Mouse (Mus musculus) embryonic facial prominence, embryonic 13.5 days (tissue): ENCODE measurements around the gene Tnk1. TPM values are rescaled to one million over a fixed set of nuclear protein-coding genes. Genes with fewer than 3 reads are reported as not detected.

Experiments
- ATAC-seq: fragments of 200-750 bp; cut with Nextera tagmentation; 2 replicates; pipeline ENCODE4 v1.8.0; 2017; ENCODE audit warnings: low read depth; ENCODE audit not compliant: insufficient number of reproducible peaks, insufficient read depth, low FRiP score, low TSS enrichment
- H3K27ac ChIP-seq: fragments of 300-500 bp; sonication (generic); 2 replicates; pipeline ENCODE4 v1.5.1; 2015; ENCODE audit warnings: moderate library complexity, mild to moderate bottlenecking, inconsistent platforms
- H3K27me3 ChIP-seq: fragments of 300-500 bp; sonication (generic); 2 replicates; pipeline ENCODE4 v1.6.1; 2015; ENCODE audit warnings: mild to moderate bottlenecking, inconsistent platforms
- H3K36me3 ChIP-seq: fragments of 300-500 bp; sonication (generic); 2 replicates; pipeline ENCODE4 v1.6.1; 2015; ENCODE audit warnings: mild to moderate bottlenecking, inconsistent platforms
- H3K4me1 ChIP-seq: fragments of 300-500 bp; sonication (generic); 2 replicates; pipeline ENCODE4 v1.6.1; 2015; ENCODE audit warnings: inconsistent platforms
- H3K4me2 ChIP-seq: fragments of 300-500 bp; sonication (generic); 2 replicates; pipeline ENCODE4 v1.6.1; 2015; ENCODE audit warnings: moderate library complexity, mild to moderate bottlenecking, inconsistent platforms
- H3K4me3 ChIP-seq: fragments of 300-500 bp; sonication (generic); 2 replicates; pipeline ENCODE4 v1.5.1; 2015; ENCODE audit warnings: mild to moderate bottlenecking, inconsistent platforms
- H3K9ac ChIP-seq: fragments of 300-500 bp; sonication (generic); 2 replicates; pipeline ENCODE4 v1.6.1; 2015; ENCODE audit warnings: mild to moderate bottlenecking, inconsistent platforms
- H3K9me3 ChIP-seq: fragments of 300-500 bp; sonication (generic); 2 replicates; pipeline ENCODE4 v1.6.1; 2016; ENCODE audit warnings: inconsistent platforms
- WGBS: fragments of 180-500 bp; shearing (Covaris S2); methylation state at CpG from one replicate; pipeline ENCODE4 v1.1.7; 2015; ENCODE audit warnings: mixed read lengths; 5-methylcytosine and 5-hydroxymethylcytosine counted together
- polyA plus RNA-seq: library from polyadenylated mRNA; unstranded; fragments of >200 nt; fragmentation: Nextera tagmentation; extraction: Ambion mirVana; gene quantifications from 2 replicates; pipeline ENCODE4 v1.2.1, GENCODE M21; 2015

Tnk1 gene
- polyA plus RNA-seq, 1 experiment from 2014 or later: 5.3 TPM

- no peaks in the 10 kb centered on the region for H3K9me3 ChIP-seq
- H3K4me1 ChIP-seq: peaks cover 45% of the 10 kb centered on the region
- H3K27me3 ChIP-seq: no peaks in the 10 kb centered on the region
- H3K9ac ChIP-seq: peak overlapping the region; percentile 84
- WGBS: under 1% methylated on average over 46 of the region's 52 CpGs
- H3K4me2 ChIP-seq: peak overlapping the region; percentile 92
- peak overlapping the region; percentile 80 for H3K4me3 ChIP-seq
- H3K27ac ChIP-seq: peak overlapping the region; percentile 95
- no peak for ATAC-seq
- peaks cover 20% of the 10 kb centered on the region for H3K36me3 ChIP-seq
These were observed 21.6 kb downstream of the Tnk1 start for GRCm38 (mm10) chr11:69836703-69837576.

GRCm38 (mm10) chr11:69835966-69836335 lies 22.6 kb downstream of the Tnk1 start:
- peaks cover 29% of the 10 kb centered on the region for H3K36me3 ChIP-seq
- ATAC-seq: no peak
- H3K9ac ChIP-seq: peak overlapping the region; percentile 84
- H3K4me2 ChIP-seq: peak overlapping the region; percentile 92
- 0% methylated on average over 4 of the region's 4 CpGs for WGBS
- peak overlapping the region; percentile 80 for H3K4me3 ChIP-seq
- H3K27me3 ChIP-seq: no peaks in the 10 kb centered on the region
- H3K4me1 ChIP-seq: peaks cover 50% of the 10 kb centered on the region
- H3K27ac ChIP-seq: no peak overlapping the region
- no peaks in the 10 kb centered on the region for H3K9me3 ChIP-seq

DNA sequence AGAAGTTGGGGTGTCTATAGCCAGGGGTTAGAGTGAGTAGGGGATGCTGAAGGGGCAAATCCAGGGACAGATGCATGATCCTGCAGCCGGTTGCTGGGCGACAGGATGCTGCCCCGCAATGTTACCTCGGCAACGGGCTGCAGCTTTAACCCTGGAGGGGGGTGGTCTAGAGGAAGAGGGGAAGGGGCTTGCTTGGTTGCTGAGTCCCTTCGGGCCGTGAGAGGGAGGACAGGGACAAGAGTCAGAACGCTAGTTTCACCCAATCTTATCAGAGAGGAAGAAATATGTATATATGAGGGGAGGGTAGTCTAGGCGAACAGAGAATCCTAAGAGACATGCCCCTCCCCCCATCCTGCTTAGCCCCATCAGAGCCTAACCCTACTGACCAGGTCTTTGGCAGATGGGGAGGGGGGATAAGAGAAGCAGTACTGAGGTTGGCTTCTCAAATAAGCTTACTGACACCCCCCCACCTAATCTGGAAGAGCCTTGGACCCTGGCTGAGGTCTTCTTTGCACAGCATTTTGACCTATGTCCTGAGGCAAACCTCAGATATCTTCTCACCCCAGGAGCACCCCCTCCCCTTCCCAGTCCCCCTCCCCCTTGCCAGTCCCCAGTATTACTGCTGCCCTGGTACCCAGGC lies 23.1 kb downstream of the Tnk1 start:
- Histone ChIP-seq H3K27me3 (no peaks in the 10 kb centered on the region), H3K9ac (peak overlapping the region; percentile 84), H3K36me3 (peaks cover 31% of the 10 kb centered on the region), H3K4me1 (peaks cover 50% of the 10 kb centered on the region), H3K4me3 (peak overlapping the region; percentile 80), H3K9me3 (no peaks in the 10 kb centered on the region), H3K27ac (peak overlapping the region; percentile 51; the same call in 1 of the 2 replicates), H3K4me2 (peak overlapping the region; percentile 92)
- WGBS: 10% methylated on average over 9 of the region's 9 CpGs
- ATAC-seq: no peak

GRCm38 (mm10) chr11:69834001-69834549 lies 24.5 kb downstream of the Tnk1 start:
- Histone ChIP-seq H3K4me2 (peak overlapping the region; percentile 92), H3K9ac (peak overlapping the region; percentile 84), H3K27me3 (no peaks in the 10 kb centered on the region), H3K4me3 (peak overlapping the region; percentile 80), H3K4me1 (peaks cover 49% of the 10 kb centered on the region), H3K36me3 (peaks cover 36% of the 10 kb centered on the region), H3K9me3 (no peaks in the 10 kb centered on the region), H3K27ac (peak overlapping the region; percentile 51)
- no peak for ATAC-seq
- WGBS: 8% methylated on average over 35 of the region's 48 CpGs

GRCm38 (mm10) chr11:69833554-69833953 lies 25.0 kb downstream of the Tnk1 start:
- no peak for ATAC-seq

GRCm38 (mm10) chr11:69828832-69829231 lies 29.7 kb downstream of the Tnk1 start:
- Histone ChIP-seq H3K4me3 (no peak overlapping the region), H3K4me1 (peaks cover 17% of the 10 kb centered on the region), H3K9me3 (no peaks in the 10 kb centered on the region), H3K9ac (no peak overlapping the region), H3K27ac (no peak overlapping the region), H3K36me3 (peaks cover 86% of the 10 kb centered on the region), H3K4me2 (no peak overlapping the region), H3K27me3 (no peaks in the 10 kb centered on the region)
- no peak for ATAC-seq
- WGBS: 72% methylated on average over 5 of the region's 5 CpGs

More at GRCm38 (mm10) chr11:69833554-69833953, 25.0 kb downstream of the Tnk1 start:
- Histone ChIP-seq H3K4me2 (peak overlapping the region; percentile 92), H3K27ac (peak overlapping the region; percentile 51; the same call in 1 of the 2 replicates), H3K9ac (peak overlapping the region; percentile 84), H3K9me3 (no peaks in the 10 kb centered on the region), H3K36me3 (peaks cover 41% of the 10 kb centered on the region), H3K4me3 (peak overlapping the region; percentile 80), H3K4me1 (peaks cover 46% of the 10 kb centered on the region), H3K27me3 (no peaks in the 10 kb centered on the region)
- WGBS: 60% methylated on average over 8 of the region's 8 CpGs

DNA sequence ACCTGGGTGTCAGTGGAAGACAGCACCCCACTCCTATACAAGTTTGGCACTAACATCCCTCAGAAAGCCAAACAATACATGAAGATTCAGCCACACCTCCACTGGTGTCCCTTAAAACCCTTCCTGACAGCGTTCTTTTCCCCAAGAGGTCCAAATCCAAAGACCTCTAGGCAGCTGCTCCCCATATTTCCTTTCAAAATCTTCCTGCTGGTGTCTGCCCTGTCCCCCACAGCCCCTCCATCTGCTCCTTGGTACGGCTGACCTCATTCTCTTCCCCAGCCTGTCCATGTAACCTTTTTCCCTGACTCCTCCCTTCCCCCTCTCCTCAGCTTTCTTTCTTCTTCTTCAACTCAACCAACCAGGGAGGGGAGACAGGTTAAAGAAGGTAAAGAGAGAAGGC lies 35.1 kb downstream of the Tnk1 start:
- whole genome bisulfite sequencing: 68% methylated on average over 2 of the region's 2 CpGs
- no peak overlapping the region for H3K9ac ChIP-seq

GRCm38 (mm10) chr11:69822080-69822479 lies 36.5 kb downstream of the Tnk1 start, which contains the start of gene Spem1:
TSS of gene Spem1 (minus strand) at chr11:69822180.
- no peak for ATAC-seq
- Histone ChIP-seq H3K9ac (no peak within 1 kb of the TSS), H3K9me3 (peaks cover 7% of the 10 kb centered on the region; the same call in 1 of the 2 replicates), H3K36me3 (peaks cover 35% of the 10 kb centered on the region), H3K4me2 (no peak within 1 kb of the TSS), H3K4me1 (no peaks in the 10 kb centered on the region), H3K4me3 (no peak within 1 kb of the TSS), H3K27me3 (no peaks in the 10 kb centered on the region), H3K27ac (no peak within 1 kb of the TSS)
- 83% methylated on average over 3 of the region's 3 CpGs for WGBS

More for the DNA sequence above, 35.1 kb downstream of the Tnk1 start:
- peaks cover 48% of the 10 kb centered on the region for H3K36me3 ChIP-seq
- no peak overlapping the region for H3K4me3 ChIP-seq
- no peak overlapping the region for H3K27ac ChIP-seq
- no peak for ATAC-seq
- no peaks in the 10 kb centered on the region for H3K4me1 ChIP-seq
- no peak overlapping the region for H3K4me2 ChIP-seq
- no peaks in the 10 kb centered on the region for H3K9me3 ChIP-seq
- H3K27me3 ChIP-seq: no peaks in the 10 kb centered on the region

DNA sequence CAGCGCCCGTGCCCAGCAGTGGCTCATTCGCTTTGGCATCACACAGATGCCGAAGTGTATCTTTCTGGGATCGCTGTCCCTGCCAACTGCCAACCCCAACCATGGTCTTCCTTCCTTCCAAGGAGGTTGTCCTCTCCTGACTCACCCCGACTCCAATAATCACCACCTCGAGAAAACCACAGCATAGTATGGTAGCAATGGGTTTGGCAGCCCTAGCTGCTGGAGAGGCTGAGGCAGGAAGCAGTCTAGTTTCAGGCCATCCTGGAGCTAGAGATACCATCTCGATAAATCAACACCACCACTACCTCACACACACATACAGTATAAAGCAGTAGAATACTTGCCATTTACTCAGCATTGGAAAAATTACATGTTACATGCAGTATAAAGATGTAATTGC lies 39.7 kb downstream of the Tnk1 start:
- H3K4me2 ChIP-seq: no peak overlapping the region
- peaks cover 4% of the 10 kb centered on the region; the same call in 1 of the 2 replicates for H3K36me3 ChIP-seq
- H3K27ac ChIP-seq: no peak overlapping the region
- WGBS: 90% methylated on average over 8 of the region's 8 CpGs
- H3K4me3 ChIP-seq: no peak overlapping the region
- H3K9me3 ChIP-seq: peaks cover 14% of the 10 kb centered on the region; the same call in 1 of the 2 replicates
- H3K9ac ChIP-seq: no peak overlapping the region
- ATAC-seq: no peak
- H3K27me3 ChIP-seq: no peaks in the 10 kb centered on the region
- H3K4me1 ChIP-seq: no peaks in the 10 kb centered on the region

DNA sequence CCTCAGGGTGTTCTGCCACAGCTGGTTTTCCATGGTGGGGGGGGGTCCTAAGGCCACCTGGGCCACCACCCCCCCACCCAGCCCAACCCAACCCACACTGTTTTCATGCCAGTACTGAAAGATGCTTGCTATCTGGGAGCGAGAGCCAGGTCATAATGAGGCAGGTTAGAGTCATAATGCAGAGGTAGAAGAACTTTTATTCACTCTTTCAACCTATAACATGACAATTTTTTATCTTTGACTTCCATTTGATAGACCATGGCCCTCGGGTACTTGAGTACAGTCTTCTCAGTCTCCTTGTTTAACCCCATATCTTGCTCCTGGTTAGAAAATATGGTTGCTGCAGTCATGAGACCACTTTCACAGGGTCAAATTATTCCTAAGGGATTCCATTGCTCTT lies 40.2 kb downstream of the Tnk1 start, which contains the start of gene Spem2:
Spem2 (minus strand) TSS at position 101 of the 400 bp plus-strand sequence.
- Histone ChIP-seq H3K9ac (no peak within 1 kb of the TSS), H3K36me3 (no peaks in the 10 kb centered on the region), H3K4me1 (no peaks in the 10 kb centered on the region), H3K4me3 (no peak within 1 kb of the TSS), H3K27me3 (no peaks in the 10 kb centered on the region), H3K27ac (no peak within 1 kb of the TSS), H3K4me2 (no peak within 1 kb of the TSS), H3K9me3 (peaks cover 14% of the 10 kb centered on the region; the same call in 1 of the 2 replicates)
- no peak for ATAC-seq
- 77% methylated on average over 2 of the region's 2 CpGs for WGBS

DNA sequence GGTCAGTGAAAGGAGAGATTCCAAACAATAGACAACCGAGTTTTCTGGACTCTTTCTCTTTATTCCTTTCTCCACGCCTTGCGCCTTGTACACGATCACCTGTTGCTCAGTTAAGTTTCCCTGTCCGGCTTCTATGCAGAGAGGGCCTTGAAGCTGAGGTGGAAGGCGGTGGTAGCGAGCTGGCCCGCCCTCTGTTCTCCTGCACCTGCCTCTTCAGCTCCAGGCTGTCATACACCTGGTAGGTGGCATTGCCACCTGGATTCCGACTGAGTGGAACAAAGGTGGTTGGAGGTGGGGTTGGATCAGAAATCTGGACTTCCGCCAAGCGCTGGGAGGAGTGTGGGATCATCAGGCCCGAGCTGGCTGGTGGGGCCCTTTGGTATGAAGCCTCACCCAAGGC lies 42.0 kb downstream of the Tnk1 start:
- no peaks in the 10 kb centered on the region for H3K27me3 ChIP-seq
- H3K36me3 ChIP-seq: no peaks in the 10 kb centered on the region
- ATAC-seq: no peak
- no peak overlapping the region for H3K9ac ChIP-seq
- no peak overlapping the region for H3K4me2 ChIP-seq
- no peaks in the 10 kb centered on the region for H3K4me1 ChIP-seq
- H3K4me3 ChIP-seq: no peak overlapping the region
- H3K27ac ChIP-seq: no peak overlapping the region
- 88% methylated on average over 12 of the region's 12 CpGs for WGBS
- H3K9me3 ChIP-seq: peaks cover 14% of the 10 kb centered on the region; the same call in 1 of the 2 replicates
